Mouse (Mus musculus) T-helper 2 cell (primary cell): ENCODE data around the gene Col4a3bp.

Experiments
- in situ Hi-C: fragments of 300-600 bp; cut with MboI, MseI; formaldehyde crosslinking; loops from one replicate; pipeline ENCODE4 v1.15.1; 2025; ENCODE audit warnings: high pct_unique_total_duplicates

Gene Col4a3bp

DNA sequence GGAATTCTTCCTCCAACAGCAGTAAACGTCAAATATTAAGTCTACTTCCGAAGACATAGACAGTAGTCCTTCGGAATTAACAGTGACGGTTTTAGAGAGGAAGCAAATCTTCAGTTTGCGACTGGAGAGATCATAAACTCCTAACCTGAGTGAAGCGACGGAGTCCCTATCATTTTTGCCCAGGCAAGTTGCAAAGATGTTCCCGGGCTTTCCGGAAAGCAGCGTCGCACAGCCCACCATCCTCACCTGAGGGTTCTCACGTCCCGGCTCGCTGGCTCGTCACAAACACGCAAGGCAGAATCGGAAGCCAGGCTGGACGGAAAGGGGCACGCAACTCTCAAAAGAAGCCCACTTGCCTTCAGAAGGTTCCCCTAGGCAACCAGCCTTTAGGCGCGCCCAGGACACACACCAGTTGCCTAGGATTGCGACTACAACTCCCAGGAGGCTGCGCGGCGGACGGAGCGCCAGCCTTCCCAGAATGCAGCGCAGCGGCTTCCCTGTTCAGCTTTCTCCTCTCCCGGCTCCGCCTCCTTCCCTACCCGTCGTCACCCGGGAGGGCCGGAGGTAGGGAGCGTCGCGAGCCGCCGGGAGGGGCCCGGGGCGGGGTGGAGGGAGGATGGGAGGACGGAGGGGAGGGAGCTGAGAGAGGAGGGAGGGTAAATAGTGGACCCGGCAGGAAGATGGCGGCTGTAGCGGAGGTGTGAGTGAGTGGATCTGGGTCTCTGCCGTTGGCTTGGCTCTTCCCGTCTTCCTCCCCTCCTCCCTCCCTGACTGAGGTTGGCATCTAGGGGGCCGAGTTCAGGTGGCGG lies at the start of gene Col4a3bp, which contains the start of gene Polk:
Col4a3bp (plus strand) TSS at position 538 of the 809 bp plus-strand sequence.
Polk (minus strand) TSS at position 499 of the 809 bp plus-strand sequence.
- in situ Hi-C loops: loop anchor here (10.0 kb wide), 1 partner anchor 57 kb away; no protein-coding TSS in a partner anchor

DNA sequence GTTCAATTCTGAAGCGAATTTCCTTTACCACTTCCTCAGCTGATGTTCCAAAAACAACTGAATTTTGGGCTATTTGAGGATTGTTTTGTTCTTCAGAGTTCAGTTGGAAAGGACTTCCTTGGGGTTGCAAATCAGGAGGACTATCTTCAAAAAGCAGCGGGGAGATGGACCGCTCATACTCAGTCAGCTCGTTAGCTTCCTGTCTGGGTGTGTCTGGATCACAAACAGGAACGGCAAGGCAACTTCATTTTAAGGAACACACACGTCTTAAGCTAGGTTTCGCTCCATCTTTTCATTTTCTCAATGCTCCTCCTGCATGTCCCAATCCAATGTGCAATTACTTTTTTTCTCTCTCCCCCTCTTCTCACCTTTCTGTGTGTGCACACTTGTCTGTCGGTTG lies 45.8 kb upstream of the Col4a3bp start:
- in situ Hi-C loops: no loop called here

DNA sequence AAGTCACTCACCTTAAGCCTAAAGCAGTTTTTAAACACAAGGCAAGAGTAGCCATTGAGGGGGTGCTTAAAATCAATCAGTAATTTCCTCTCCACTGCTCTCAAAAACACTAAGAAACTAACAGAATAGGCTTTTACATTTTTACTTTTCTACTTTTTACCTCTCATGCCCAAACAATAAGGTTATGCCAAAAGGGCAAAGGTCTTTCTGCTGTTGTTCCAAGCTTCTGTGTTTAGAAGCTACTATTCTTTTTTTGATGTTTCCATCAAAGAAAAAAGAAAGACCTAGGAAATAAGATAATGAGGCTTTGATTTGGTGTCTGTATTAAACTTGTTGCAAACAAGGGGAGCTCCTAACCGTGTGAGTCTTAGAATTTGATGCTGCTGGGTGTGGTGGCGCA lies 42.5 kb upstream of the Col4a3bp start:
- in situ Hi-C loops: no loop called here

DNA sequence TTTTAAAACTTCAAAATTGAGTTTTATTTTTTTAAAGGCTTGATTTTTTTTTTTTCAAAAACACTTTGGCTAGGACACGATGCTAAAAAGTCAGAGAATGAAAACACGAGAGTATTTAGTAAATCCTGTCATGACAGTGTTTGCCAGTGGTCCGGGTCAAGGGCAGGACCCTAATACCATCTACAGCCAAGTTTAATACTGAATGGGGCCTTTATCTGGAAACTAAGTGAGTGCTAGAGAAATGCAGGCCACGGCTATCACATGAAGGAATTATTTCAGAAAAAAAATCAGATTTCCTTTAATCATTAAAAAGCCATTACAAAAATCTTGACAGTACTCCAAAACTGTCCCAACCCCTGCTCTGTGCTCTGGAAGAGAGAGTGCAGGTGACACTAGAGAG lies 36.8 kb upstream of the Col4a3bp start:
- in situ Hi-C loops: no loop called here

DNA sequence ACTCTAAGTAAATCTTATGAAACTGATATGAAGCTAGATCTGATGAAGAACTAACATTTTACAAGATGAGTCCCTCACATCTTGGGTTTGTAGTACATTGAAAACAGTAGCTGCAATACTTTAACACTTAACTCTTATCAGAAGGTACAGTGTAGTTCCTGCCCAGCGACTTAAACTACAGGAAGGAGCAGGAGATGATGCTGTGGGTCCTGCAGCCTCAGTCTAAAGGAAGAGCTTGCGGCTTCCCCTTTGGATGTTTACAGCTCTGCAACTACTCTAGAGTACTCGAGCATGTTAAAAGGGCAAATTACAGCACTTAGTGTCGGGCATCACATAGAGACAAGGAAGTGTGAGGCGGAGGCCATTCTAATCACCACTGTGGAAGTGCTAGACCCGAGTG lies 36.1 kb upstream of the Col4a3bp start:
- in situ Hi-C loops: no loop called here

DNA sequence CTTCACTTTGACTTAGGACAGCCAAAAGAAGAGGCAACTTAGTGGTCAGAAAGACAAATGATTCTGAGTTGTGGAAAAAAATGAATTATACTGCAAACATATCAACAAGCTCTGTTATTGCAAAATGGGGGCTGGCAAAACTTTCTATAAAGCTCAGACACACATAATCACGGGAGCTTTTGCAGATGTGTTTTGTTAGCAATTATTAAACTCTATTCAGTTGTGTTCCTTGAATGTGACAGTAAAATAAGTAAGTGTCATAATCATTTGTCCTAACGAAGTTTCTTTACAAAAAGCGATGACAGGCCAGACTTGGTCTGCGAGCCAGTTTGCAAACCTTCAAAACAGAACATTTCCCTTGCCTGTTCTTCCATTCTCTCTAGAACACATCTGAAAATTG lies 34.9 kb upstream of the Col4a3bp start:
- in situ Hi-C loops: no loop called here

DNA sequence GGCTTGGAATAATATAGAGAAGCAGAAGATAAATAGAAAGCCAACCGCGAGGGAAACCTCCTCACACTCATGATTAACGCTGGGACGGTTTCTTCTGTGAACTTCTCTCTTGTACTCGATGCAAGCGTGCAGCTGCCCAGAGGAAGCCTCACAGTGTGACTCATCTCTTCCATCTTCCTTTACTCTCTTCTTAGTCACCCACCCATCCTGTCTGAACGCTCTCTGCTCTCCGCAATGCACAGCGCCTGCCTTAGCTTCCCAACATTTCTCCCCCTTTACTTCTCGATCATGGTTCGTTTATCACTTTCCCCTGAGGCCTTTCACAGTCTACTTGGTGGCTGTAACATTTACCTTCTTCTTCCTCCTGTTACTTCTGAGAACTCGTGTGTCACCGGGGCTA lies 31.8 kb upstream of the Col4a3bp start:
- in situ Hi-C loops: no loop called here

DNA sequence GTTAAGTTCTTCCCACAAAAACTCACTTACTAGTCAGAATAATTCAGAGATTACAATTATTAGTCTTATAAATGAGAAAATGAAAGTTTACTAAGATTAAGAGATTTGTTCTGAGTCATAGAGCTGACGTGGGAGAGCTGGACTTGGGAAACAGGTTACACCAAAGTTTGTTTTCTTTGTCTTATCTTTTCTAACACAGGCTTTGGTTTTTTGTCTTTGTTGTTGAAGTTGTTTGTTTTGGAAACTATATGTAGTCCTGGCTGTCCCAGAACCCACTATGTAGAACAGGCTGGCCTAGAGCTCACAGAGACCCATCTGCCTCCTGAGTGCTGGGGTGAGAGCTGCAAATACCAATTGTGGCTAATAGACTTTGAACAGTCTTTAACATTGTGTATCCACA lies 31.2 kb upstream of the Col4a3bp start:
- in situ Hi-C loops: no loop called here

DNA sequence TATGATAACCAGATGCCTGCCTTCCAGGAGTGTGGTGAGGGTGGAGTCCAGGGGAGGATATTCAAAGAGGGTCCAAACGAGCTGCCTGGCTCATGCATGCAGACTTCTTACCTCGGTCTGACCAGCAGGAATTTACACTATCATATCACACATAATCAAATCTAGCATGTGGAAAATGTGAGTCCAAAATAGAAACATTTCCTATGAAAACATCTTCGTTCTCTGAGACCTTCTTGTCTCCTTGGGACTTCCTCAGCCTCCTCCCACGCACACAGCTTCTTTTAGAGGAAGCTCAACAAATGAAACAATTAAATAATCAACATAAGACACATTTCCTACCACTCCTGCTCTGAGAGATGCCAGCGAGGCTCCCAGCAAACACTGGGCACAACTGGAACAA lies 30.5 kb upstream of the Col4a3bp start:
- in situ Hi-C loops: no loop called here

DNA sequence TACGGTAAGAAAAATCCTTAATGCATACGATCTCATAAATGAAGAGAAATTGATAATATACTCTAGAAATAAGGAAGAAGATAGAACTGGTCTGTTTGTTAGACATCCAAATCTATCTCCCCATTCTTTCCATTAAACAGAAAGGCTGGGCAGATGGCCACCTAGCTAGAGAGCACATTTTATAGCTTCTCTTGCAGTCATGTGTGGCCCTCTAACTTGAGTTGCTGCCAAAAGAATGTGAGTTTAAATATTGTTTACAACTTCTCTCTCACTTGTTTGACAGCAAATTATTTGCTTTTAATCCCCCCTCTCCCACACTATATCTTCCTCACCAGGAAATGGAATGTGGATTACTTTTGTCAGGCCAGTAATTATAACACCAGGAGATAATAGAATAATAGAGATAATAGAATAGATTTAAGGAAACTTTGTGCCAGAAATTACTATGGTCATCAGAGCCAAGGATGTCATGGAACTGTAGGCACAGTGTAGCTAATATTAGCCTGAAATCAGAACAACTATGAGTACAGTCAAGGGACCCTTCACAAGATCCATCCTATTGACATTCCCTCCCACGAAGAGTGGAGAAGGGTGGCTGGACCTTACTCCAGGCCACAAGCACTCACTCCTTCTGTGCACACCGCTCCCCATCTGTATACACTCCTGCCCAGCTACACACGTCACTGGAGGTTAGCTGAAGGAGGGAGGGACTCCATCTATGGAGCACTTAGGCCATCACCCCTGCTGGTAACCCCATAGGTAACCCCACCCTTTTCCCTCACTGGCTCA lies 28.1 kb upstream of the Col4a3bp start:
- in situ Hi-C loops: no loop called here

DNA sequence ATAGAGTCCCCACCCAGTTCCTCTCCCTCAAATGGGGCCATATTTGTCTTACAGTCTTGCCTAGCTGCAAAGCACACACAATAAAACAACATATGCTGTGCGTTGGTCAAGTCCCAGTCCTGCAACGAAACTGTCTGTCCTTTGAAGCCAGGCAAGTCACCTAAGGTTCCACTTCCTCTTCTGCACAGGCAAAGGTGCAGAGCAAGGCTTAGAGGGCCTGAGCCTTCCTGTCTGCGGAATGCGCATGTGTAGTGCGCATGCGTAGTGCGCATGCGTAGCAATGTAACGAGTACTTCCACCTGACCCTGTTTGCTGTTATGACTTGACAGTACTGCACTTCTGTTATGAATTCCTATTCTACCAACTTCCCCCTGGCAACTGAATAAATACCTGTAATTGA lies 26.2 kb upstream of the Col4a3bp start:
- in situ Hi-C loops: no loop called here

DNA sequence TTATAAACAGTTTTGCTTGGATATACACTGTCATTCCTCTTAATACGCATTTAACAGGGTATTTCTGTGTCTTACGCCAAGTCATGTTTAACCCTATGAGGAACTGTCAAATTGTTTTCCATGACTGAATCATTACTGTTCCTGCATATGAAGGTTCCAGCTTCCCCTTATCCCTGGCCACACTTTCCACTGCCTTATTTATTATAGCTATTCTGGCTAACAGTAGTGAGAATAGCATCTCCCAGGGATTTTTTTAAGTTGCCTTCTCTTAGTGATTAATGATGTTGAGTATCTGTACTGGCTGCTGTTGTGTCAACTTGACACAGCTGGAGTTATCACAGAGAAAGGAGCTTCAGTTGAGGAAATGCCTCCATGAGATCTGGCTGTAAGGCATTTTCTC lies 25.1 kb upstream of the Col4a3bp start:
- in situ Hi-C loops: no loop called here

DNA sequence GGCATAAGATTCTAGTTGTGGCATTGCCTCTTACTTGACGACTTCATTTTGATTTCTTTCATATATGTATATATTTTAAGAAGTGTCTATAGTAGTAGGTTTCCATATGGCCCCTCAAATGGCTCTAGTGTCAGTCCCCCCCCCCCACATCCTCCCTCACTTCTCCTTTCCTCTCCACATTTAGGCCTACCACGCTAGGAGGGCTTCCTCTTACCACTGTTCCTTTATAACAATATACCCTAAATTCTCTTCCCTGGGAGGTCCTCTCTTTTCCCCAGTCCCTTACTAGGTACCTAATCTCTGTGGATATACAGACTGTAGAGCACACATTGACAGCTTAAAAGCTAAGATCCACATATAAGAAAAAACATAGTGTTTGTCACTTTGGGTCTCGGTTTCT lies 21.1 kb upstream of the Col4a3bp start:
- in situ Hi-C loops: no loop called here

DNA sequence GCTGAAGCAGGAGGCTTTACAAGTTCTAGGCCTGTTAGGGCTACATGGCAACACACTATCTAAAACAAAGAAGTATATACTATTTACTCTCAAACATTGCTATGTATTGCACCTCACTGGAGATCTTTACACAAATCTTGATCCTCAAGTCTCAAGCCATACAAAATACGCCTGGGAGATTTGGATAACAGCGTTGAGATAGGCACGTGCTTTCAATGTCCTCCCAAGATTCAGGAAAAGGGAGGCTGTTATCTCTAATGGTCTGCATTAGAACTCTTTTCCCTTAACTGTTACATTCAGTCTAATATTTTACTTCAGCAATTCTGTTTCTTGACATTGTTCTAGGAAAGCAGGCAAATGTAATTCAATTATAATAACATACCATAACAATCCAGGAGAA lies 15.4 kb upstream of the Col4a3bp start:
- in situ Hi-C loops: no loop called here

DNA sequence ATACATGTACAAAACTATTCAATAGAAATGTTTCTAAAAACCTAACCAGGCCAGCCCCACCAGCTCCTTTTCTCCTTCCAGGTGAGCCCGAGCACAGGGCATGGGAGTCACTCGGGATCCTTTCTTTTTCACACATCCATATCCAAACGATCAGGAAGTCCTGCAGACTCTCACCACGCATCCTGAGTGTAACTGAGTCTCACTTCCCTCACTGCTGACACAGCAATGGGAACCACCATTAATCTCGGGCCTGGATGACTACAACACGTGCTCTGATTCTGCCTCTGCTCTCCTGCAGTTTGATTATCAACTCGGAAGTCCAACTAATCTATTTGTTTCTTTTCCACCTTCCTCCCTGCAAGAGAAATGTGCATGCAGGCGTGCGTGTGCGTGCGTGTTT lies 14.6 kb upstream of the Col4a3bp start:
- in situ Hi-C loops: no loop called here

DNA sequence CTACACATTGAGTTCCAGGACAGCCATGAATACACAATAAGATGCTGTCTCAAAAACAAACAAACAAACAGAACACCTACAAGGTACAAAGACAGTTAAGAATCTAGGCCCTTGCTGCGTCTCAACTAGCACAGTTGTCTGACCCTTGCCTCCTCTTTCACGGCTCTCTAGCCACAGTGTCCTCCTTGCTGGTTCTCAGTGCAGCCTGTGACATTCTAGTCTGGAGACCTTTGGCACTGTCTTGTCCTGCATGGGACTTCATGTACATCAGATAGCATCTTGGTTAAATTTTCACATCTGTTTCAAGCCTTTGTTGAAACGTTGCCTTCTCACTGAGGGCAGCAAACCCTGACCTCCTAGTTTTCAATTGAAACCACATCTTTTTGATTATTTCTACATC lies 13.6 kb upstream of the Col4a3bp start:
- in situ Hi-C loops: no loop called here

DNA sequence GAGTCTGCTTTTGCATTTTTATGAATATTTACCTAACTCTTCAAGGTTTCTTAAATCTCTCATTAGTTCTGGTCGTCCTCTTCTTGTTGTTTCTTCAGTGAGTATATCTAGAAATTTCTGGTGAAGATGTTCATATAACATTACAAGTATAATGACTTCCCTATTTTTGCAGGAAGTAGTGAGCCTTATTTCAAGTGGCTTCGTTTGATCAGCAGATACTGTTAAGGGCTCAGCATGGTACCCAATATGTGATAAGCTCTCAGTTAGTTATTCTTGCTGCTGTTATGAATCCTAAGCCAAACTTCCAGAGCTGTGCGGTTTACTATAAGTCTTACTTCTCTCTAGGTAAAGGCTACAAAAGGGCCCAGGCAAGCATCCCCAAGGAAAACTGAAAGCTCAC lies 12.9 kb upstream of the Col4a3bp start:
- in situ Hi-C loops: no loop called here

DNA sequence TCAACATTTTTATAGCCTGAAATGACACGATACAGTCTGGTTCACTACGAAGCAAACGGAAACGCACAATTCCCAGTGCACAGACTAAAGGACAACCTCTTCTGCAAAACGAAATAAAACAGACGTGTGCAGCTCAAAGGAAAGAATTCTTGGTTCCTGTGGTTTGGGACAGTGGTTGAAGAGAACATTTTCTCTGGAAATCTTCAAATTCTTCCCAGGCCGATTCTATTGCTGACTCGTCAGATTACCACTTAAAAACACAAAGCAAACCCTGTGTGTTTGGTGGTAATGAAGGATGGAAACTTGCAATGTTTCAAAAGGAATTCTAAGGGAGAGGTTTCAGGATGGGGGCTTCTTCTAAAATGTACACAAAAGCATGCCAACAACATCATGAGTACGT lies 12.4 kb upstream of the Col4a3bp start:
- in situ Hi-C loops: no loop called here

DNA sequence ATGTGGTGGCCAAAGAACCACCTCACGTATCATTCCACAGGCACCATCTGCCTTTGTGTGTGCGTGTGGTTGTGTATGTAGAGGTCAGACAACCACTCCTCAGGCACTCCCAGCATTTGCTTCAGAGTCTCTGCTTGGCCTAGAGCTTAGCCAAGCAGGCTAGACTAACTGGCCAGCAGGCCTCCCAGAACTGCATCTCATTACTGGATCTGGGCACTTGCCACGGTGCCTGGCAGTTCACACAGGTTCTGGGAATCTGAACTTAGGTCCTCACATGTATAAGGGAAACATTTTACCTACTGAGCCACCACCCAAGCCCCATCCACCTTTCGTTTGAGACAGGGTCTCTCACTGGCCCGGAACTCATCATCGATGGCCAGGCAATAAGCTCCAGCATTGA lies 10.2 kb upstream of the Col4a3bp start:
- in situ Hi-C loops: no loop called here

DNA sequence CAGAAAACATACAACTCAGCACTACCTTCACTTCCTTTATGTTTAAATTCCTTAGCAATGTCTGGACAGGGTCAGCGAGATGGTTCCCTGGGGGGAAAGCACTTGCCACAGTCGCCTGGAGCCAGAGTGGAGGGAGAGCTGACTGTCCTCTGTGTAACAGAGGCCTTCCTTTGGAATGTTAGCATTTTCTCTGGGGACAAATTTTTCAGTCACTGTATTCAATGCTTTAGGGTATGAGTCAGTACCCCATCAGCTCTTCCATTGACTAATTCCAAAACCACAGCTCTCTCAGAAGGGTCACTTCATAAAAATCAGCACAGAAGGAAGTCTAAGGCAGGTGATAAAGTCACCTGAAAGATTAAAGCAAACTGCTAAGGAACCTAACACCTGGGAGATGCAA lies 8.7 kb upstream of the Col4a3bp start:
- in situ Hi-C loops: no loop called here

DNA sequence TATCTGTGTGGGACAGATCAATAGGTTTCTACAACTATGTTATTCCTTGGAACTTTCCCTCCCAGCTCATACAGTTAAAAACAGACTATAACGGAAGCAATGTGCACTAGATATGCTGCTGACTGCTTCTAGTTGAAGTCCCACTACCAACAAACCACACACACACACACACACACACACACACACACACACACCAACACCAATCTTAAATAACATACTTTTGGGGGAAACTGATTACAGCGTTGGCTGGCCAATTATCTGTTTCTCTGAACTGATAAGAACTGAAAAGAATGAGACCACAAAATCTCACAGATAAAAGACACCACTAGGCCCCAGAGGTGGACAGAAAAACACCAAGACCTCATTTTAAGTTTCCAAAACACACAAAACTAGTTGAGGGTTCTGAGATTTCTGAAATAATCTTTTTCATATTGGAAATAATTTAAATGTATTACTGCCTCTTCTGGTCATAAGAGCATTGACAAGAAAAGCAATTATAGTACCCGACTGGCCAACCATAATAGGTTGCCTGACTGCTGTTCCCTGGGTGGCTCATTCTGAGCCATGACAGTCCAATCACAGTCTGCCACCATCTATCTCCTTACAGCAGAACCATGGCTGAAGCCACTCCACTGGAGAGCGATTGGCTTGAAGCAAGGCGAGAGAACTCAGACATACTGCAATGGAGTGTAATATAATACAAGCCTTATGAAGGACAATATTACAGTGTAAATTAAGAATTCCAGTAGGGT lies 5.4 kb upstream of the Col4a3bp start:
- in situ Hi-C loops: no loop called here

DNA sequence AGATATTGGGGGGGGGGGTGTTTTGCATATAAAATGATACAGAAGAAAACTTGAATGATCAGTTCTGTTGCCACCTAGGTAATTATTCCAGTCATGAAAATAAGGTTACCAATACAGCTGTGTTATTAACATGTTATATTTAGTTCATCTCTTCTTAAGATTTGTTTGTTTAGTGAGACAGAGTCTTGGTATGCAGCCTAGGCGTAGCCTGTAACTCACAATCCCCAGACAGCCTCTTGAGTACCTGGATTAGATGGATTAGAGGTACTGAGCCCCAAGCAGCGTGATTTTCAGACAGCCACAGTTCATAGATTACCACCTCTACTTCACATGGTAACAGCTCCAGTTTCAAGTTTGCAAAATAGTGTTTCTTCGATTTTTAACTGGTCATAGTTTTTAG lies 4.3 kb upstream of the Col4a3bp start:
- in situ Hi-C loops: no loop called here
